Mouse (Mus musculus): ENCODE measurements around the gene Kpna7.
A peak's percentile ranks its signal among the peaks of the same experiment; 100 is the strongest.

The Kpna7 gene

DNA sequence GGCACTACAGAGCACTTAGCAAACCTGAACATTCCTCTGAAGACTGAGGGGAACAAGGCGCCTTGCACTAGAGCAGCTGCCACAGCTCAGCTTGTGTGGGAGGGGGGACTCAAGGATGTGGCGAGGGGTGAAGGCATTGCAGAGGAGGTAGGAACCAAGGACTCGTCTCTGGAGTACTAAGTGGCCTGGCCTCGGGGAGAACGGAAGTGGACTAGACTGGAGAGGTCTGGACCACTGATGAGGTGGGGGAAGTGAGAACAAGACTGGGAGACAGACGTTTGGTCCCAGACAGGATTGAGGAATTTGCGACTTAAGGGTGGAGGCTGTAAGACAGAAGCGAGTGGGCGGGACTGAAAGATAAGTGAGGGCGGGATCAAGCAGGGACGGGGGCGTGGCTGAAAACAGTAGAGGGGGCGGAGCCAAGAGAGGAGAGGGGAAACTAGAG, 120.0 kb downstream of the Kpna7 start:
- DNase-seq (ENCODE audit: low read depth, low spot score), result peak; percentile 51

- no peak for DNase-seq (ENCODE audit: low read depth, low spot score)
Observed at GRCm38 (mm10) chr5:144963401-144963800, 120.4 kb downstream of the Kpna7 start.

GRCm38 (mm10) chr5:144958271-144958670, 125.6 kb downstream of the Kpna7 start:
- no peak for DNase-seq (ENCODE audit: low read depth, low spot score)

DNA sequence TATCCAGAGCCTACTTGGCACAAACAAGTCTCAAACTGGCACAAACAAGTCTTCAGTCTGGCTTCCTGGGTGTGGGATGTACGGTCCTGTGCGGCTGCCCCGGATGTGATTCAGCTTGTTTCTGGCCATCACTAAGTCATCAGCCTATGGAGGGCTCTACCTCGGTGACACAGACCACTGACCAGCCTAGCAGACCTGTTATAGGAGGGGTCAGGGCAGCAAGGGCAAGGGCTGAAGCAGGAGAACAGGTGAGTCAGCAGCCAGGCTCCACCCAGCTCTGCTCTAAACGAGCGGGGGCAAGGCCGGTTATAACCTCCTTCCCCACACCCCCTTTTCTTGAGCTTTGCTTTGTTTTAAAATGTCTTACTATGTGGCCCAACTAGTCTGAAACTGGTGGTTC, 129.4 kb downstream of the Kpna7 start:
- no peak for DNase-seq (ENCODE audit: low read depth, low spot score)

GRCm38 (mm10) chr5:144952592-144952991, 131.2 kb downstream of the Kpna7 start:
- DNase-seq (ENCODE audit: low read depth, low spot score), result no peak

DNA sequence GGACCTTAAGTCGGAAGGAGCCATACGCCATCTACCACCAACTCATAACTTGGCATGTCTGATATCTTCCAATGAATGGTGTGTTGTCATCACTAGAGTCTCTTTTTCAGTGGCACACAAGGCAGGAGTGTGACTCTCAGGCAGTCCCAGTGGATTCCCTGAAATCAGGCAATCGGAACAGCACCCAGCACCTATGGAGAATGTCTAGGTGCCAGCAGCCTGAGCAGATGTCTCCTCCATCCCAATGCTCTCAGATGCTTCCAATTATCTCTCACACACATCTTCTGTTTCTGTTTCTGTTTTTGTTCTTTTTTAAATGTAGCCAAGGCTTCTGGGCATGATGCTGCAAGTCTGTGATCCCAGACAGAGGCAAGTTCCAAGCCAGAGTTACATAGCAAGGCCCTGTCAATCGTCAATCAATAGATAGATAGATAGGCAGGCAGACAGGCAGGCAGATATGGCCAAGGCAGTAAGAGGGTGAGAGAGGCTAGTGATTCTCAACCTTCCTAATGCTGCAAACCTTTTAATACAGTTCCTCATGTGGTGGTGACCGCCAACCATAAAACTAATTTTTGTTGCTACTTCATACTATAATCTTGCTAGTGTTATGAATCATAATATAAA, 133.3 kb downstream of the Kpna7 start:
- DNase-seq (ENCODE audit: low read depth, low spot score), result no peak

DNA sequence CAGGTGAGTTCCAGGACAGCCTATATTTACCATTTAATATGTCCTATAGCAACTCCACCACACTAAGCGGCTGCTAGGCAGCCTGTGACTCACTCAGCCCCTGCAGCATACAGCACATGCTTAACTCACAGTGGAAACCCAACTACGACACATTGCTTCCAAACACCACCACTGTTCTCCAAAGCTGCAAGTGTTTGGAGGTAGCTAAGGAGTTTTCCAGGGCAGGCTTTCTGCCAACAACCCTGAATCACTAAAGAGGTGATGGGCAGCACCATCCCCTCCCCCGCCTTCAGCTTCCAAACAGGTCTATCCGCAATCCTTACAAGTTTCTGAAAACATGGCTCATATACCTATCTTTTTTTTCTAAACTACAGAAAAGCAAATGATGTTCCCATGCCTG, 134.0 kb downstream of the Kpna7 start:
- no peak for DNase-seq (ENCODE audit: low read depth, low spot score)

- no peak for DNase-seq (ENCODE audit: low read depth, low spot score)
Observed at GRCm38 (mm10) chr5:144948422-144948821, 135.4 kb downstream of the Kpna7 start.

- DNase-seq (ENCODE audit: low read depth, low spot score), result no peak
Observed at GRCm38 (mm10) chr5:144948002-144948401, 135.8 kb downstream of the Kpna7 start.

DNA sequence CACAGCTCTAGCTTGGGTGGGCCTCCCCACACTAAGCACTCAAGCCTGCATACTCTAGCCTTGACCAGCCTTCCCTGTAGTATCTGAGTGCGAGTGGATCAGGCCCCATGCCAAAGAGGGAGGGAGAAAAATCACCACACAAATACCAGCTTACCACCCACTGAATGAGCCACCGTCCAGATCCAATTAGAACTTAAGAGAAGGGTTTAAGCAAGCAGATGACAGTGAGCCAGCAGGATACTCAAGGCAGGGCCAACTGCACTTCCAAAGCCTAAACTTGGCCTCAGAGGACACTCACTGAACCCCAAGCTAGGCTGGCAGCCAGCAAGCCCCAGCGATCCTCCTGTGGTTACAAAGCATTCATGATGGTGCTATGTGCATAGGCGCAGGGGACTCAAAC, 137.8 kb downstream of the Kpna7 start:
- DNase-seq (ENCODE audit: low read depth, low spot score), result no peak

DNA sequence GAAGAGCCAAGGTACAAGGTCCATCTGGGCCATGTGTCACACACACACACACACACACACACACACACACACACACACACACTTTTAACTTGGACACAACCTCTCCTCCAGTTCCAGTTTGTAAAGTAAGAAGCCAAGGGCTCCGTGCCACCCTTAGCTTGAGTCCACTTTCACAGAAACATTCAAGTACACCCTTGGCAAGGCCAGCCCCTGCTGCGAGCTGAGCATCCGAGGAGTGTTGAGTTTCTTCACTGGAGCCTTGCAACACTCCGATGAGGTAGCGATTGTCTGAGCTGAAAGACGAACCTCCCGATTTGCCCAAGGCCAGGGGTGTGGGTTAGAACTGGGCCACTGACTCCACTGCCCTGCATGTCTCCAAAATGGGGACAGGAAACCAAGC, 138.9 kb downstream of the Kpna7 start:
- no peak for DNase-seq (ENCODE audit: low read depth, low spot score)

DNA sequence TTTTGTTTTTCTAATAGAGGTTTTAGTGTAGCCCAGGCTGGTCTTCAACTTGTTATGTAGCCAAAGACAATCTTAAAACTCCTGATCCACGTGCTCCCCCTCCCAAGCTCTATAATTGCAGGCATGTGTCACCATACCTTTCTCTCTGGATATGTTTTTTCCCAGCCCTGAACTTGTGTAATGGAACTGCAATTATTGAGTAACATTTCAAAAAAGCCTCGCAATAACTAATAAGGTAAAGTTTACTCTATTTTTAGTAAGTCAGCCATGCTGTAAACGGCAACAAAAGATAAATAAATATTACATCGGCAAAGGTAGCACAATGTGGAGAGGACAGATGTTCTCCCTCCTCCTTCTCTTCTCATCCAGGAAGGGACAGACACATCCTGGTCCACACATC, 139.5 kb downstream of the Kpna7 start:
- no peak for DNase-seq (ENCODE audit: low read depth, low spot score)

- no peak for DNase-seq (ENCODE audit: low read depth, low spot score)
Observed at GRCm38 (mm10) chr5:144943346-144943745, 140.5 kb downstream of the Kpna7 start.

DNA sequence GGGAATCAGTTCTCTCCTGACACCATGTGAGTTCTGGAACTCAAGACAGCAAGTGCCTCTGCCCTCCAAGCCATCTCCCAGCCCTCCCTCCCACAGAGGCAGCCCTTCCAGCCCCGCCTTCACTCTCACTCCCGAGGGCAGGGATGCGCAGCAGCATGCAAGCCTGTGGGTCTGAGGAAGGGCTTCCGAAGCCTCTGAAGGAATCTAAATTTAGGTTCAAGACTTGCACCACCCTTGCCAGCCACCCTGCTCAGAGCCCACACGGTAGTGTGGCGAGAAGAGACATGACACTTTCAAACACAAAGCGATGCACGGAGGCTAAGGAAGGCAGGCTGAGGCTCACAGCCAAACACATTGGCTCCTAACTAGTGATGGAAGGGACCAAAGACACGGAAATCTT, 141.4 kb downstream of the Kpna7 start:
- DNase-seq (ENCODE audit: low read depth, low spot score), result no peak

DNA sequence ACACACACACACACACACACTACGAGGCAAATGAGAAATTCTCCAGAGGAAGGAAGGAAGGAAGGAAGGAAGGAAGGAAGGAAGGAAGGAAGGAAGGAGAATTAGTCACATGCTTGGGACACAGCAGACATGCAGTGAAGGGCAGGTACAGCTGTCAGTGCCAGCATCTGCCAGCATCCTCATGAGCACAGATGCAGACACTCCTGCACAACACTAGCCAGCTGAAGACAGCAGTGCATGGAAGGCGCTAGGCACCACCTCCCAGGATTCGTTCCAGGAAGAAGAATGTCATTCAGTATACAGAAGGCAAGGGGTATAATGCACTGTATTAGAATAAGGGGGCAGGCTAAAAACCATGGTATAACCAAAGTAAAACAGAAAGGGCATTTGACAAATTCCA, 142.9 kb downstream of the Kpna7 start:
- DNase-seq (ENCODE audit: low read depth, low spot score), result no peak

- DNase-seq (ENCODE audit: low read depth, low spot score), result no peak
Observed at GRCm38 (mm10) chr5:144937304-144937703, 146.5 kb downstream of the Kpna7 start.

Measured in embryo, embryonic 11.5 days (tissue).